Mouse (Mus musculus) embryonic facial prominence, embryonic 13.5 days (tissue): ENCODE data around the gene Gm21981. TPM values are rescaled to one million over a fixed set of nuclear protein-coding genes. Genes with fewer than 3 reads are reported as not detected.

Source experiments
- ATAC-seq: fragments of 200-750 bp; cut with Nextera tagmentation; 2 replicates; pipeline ENCODE4 v1.8.0; 2017; ENCODE audit warnings: low read depth; ENCODE audit not compliant: insufficient number of reproducible peaks, insufficient read depth, low FRiP score, low TSS enrichment
- H3K27ac ChIP-seq: fragments of 300-500 bp; sonication (generic); 2 replicates; pipeline ENCODE4 v1.5.1; 2015; ENCODE audit warnings: moderate library complexity, mild to moderate bottlenecking, inconsistent platforms
- H3K27me3 ChIP-seq: fragments of 300-500 bp; sonication (generic); 2 replicates; pipeline ENCODE4 v1.6.1; 2015; ENCODE audit warnings: mild to moderate bottlenecking, inconsistent platforms
- H3K36me3 ChIP-seq: fragments of 300-500 bp; sonication (generic); 2 replicates; pipeline ENCODE4 v1.6.1; 2015; ENCODE audit warnings: mild to moderate bottlenecking, inconsistent platforms
- H3K4me1 ChIP-seq: fragments of 300-500 bp; sonication (generic); 2 replicates; pipeline ENCODE4 v1.6.1; 2015; ENCODE audit warnings: inconsistent platforms
- H3K4me2 ChIP-seq: fragments of 300-500 bp; sonication (generic); 2 replicates; pipeline ENCODE4 v1.6.1; 2015; ENCODE audit warnings: moderate library complexity, mild to moderate bottlenecking, inconsistent platforms
- H3K4me3 ChIP-seq: fragments of 300-500 bp; sonication (generic); 2 replicates; pipeline ENCODE4 v1.5.1; 2015; ENCODE audit warnings: mild to moderate bottlenecking, inconsistent platforms
- H3K9ac ChIP-seq: fragments of 300-500 bp; sonication (generic); 2 replicates; pipeline ENCODE4 v1.6.1; 2015; ENCODE audit warnings: mild to moderate bottlenecking, inconsistent platforms
- H3K9me3 ChIP-seq: fragments of 300-500 bp; sonication (generic); 2 replicates; pipeline ENCODE4 v1.6.1; 2016; ENCODE audit warnings: inconsistent platforms
- WGBS: fragments of 180-500 bp; shearing (Covaris S2); methylation state at CpG from one replicate; pipeline ENCODE4 v1.1.7; 2015; ENCODE audit warnings: mixed read lengths; 5-methylcytosine and 5-hydroxymethylcytosine counted together
- polyA plus RNA-seq: library from polyadenylated mRNA; unstranded; fragments of >200 nt; fragmentation: Nextera tagmentation; extraction: Ambion mirVana; gene quantifications from 2 replicates; pipeline ENCODE4 v1.2.1, GENCODE M21; 2015

Gm21981 gene
- polyA plus RNA-seq, 1 experiment from 2014 or later, result 0.39 TPM

- ATAC-seq, result no peak
Measured at GRCm38 (mm10) chr17:47682836-47683235, 11.4 kb downstream of the Gm21981 start.

GRCm38 (mm10) chr17:47678702-47679101 is 15.6 kb downstream of the Gm21981 start:
- Histone ChIP-seq H3K4me1 (no peaks in the 10 kb centered on the region; the same call in 1 of the 2 replicates), H3K9ac (no peak overlapping the region), H3K4me2 (no peak overlapping the region), H3K27me3 (no peaks in the 10 kb centered on the region), H3K36me3 (peaks cover 75% of the 10 kb centered on the region), H3K9me3 (no peaks in the 10 kb centered on the region), H3K4me3 (no peak overlapping the region), H3K27ac (no peak overlapping the region)
- no peak for ATAC-seq
- 85% methylated on average over 5 of the region's 5 CpGs for WGBS

More at GRCm38 (mm10) chr17:47682836-47683235, 11.4 kb downstream of the Gm21981 start:
- Histone ChIP-seq H3K4me3 (no peak overlapping the region), H3K36me3 (peaks cover 79% of the 10 kb centered on the region), H3K27ac (no peak overlapping the region), H3K27me3 (no peaks in the 10 kb centered on the region), H3K4me2 (no peak overlapping the region), H3K4me1 (peaks cover 8% of the 10 kb centered on the region), H3K9me3 (no peaks in the 10 kb centered on the region), H3K9ac (no peak overlapping the region)
- 89% methylated on average over 4 of the region's 4 CpGs for WGBS

DNA sequence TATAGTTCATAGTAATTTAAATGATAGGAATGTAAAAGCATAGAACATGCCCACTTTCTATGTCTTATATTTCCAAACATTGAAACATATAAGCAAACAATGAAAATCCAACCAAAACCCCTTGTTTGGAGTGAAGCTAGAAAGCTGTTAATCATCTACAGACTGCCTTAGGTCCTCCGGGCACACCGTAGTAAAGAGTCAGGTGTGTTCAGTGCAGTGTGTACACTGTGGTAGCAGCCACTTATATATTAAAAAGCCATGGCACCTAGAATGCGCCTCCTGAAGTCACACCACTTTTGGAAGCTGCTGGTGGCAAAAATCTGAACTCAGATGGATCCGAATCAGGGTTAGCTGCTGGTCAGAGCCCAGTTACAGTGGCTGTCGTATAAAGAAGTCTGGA is 16.0 kb downstream of the Gm21981 start:
- H3K27ac ChIP-seq, result no peak overlapping the region
- H3K4me1 ChIP-seq, result peaks cover under 1% of the 10 kb centered on the region; the same call in 1 of the 2 replicates
- 87% methylated on average over 5 of the region's 5 CpGs for WGBS
- no peak overlapping the region for H3K4me2 ChIP-seq
- H3K36me3 ChIP-seq, result peaks cover 73% of the 10 kb centered on the region
- ATAC-seq, result no peak
- no peak overlapping the region for H3K9ac ChIP-seq
- H3K4me3 ChIP-seq, result no peak overlapping the region
- no peaks in the 10 kb centered on the region for H3K9me3 ChIP-seq
- H3K27me3 ChIP-seq, result peaks cover under 1% of the 10 kb centered on the region

- H3K36me3 ChIP-seq, result peaks cover 61% of the 10 kb centered on the region
- no peak for ATAC-seq
- 21% methylated on average over 9 of the region's 9 CpGs for WGBS
Measured at GRCm38 (mm10) chr17:47676581-47676980, 17.7 kb downstream of the Gm21981 start.

DNA sequence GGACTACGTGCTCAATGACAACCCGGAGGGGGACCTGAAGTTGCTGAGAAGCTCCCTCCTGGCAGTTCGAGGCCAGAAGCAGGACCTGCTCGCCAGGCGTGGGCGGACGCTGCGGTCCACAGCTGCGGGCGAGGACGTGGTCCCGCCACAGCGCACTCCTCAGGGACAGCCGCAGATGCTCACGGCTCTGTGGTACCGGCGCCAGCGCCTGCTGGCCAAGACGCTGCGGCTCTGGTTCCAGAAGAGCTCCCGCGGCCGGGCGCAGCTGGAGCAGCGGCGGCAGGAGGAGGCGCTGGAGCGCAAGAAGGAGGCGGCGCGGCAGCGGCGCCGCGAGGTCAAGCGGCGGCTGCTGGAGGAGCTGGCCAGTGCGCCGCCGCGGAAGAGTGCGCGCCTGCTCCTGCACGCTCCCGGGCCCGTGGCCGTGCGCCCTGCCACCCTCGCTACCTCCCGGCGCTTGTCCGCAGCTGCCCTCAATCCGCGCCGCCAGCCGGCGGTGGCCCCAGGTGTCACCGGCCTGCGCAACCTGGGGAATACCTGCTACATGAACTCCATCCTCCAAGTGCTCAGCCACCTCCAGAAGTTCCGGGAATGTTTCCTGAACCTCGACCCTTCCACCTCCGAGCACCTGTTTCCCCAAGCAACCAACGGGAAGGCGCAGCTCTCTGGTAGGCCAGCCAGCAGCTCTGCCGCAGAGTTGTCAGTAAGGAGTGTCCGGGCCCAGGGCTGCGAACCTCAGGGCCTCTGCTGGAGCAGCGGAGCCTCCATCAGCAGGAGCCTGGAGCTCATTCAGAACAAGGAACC is 21.7 kb downstream of the Gm21981 start:
- peaks cover 24% of the 10 kb centered on the region for H3K27me3 ChIP-seq
- ATAC-seq, result peak; percentile 49; the same call in 1 of the 2 replicates
- peak overlapping the region; percentile 74 for H3K9ac ChIP-seq
- H3K36me3 ChIP-seq, result peaks cover 23% of the 10 kb centered on the region
- H3K27ac ChIP-seq, result no peak overlapping the region
- H3K9me3 ChIP-seq, result no peaks in the 10 kb centered on the region
- H3K4me1 ChIP-seq, result peaks cover 15% of the 10 kb centered on the region
- WGBS, result 5% methylated on average over 60 of the region's 68 CpGs
- peak overlapping the region; percentile 89 for H3K4me2 ChIP-seq
- peak overlapping the region; percentile 47 for H3K4me3 ChIP-seq

More at GRCm38 (mm10) chr17:47676581-47676980, 17.7 kb downstream of the Gm21981 start:
- Histone ChIP-seq H3K27me3 (peaks cover 14% of the 10 kb centered on the region), H3K4me2 (no peak overlapping the region), H3K27ac (no peak overlapping the region), H3K9me3 (no peaks in the 10 kb centered on the region), H3K4me1 (peaks cover 15% of the 10 kb centered on the region), H3K9ac (no peak overlapping the region; the same call in 1 of the 2 replicates), H3K4me3 (no peak overlapping the region)

GRCm38 (mm10) chr17:47671988-47672310 is 22.3 kb downstream of the Gm21981 start:
- Histone ChIP-seq H3K27ac (no peak overlapping the region), H3K27me3 (peaks cover 24% of the 10 kb centered on the region), H3K9ac (peak overlapping the region; percentile 74), H3K36me3 (peaks cover 20% of the 10 kb centered on the region), H3K9me3 (no peaks in the 10 kb centered on the region), H3K4me1 (peaks cover 15% of the 10 kb centered on the region), H3K4me3 (peak overlapping the region; percentile 47), H3K4me2 (peak overlapping the region; percentile 89)
- ATAC-seq, result no peak
- WGBS, result 11% methylated on average over 14 of the region's 14 CpGs

DNA sequence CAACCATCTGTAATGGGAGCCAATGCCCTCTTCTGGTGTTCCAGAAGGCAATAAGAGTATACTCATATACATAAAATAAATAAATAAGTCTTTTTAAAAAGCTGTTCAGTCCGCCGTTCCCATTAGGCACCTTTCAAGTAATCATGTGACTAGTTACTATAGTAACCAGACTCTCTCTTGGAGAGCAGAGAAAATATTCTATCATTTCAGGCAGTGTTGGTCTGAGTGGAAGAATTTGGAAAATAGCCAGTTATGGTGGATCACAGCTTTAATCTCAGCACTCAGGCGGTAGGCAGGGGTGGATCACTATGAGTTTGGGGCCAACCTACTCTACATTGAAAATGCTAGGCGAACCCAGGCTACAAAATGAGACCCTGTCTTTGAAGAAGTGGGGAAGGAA is 25.1 kb downstream of the Gm21981 start:
- Histone ChIP-seq H3K4me1 (peaks cover 15% of the 10 kb centered on the region), H3K4me3 (no peak overlapping the region)
- 79% methylated on average over 4 of the region's 4 CpGs for WGBS

DNA sequence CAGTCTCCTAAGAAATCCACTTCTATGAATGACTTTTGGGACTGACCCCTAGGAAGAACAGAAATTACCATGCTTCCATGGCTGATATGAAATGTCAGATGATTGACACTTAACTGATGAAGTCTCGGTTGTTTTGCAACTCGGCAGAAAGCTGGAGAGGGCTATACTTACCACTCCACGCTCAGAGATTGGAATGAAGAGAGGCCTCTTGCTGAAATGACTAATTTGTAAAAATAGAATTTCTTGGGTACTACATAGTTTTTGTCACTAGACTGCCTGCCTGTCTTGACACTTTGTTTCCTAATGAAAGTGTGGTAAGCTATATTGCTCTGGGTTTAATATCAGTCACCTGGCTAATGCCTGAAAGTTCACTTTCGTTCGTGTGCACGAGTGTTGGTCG is 29.8 kb downstream of the Gm21981 start:
- no peaks in the 10 kb centered on the region for H3K9me3 ChIP-seq
- no peak overlapping the region for H3K9ac ChIP-seq
- no peak overlapping the region for H3K4me3 ChIP-seq
- H3K27me3 ChIP-seq, result no peaks in the 10 kb centered on the region
- no peaks in the 10 kb centered on the region for H3K4me1 ChIP-seq
- H3K36me3 ChIP-seq, result 0 out of 2 replicates have a peak, but pooled peaks cover 5% of the 10 kb centered on the region
- H3K27ac ChIP-seq, result no peak overlapping the region
- WGBS, result 91% methylated on average over 7 of the region's 7 CpGs
- no peak for ATAC-seq
- no peak overlapping the region for H3K4me2 ChIP-seq

More for the DNA sequence above, 25.1 kb downstream of the Gm21981 start:
- H3K4me2 ChIP-seq, result no peak overlapping the region
- H3K27me3 ChIP-seq, result peaks cover 24% of the 10 kb centered on the region
- H3K9me3 ChIP-seq, result no peaks in the 10 kb centered on the region
- no peak for ATAC-seq
- no peak overlapping the region for H3K9ac ChIP-seq
- 0 out of 2 replicates have a peak, but pooled peaks cover 6% of the 10 kb centered on the region for H3K36me3 ChIP-seq
- H3K27ac ChIP-seq, result no peak overlapping the region

- no peaks in the 10 kb centered on the region for H3K27me3 ChIP-seq
- no peaks in the 10 kb centered on the region for H3K4me1 ChIP-seq
- no peak overlapping the region for H3K4me3 ChIP-seq
- ATAC-seq, result no peak
- no peak overlapping the region for H3K27ac ChIP-seq
- WGBS, result 56% methylated on average over 9 of the region's 9 CpGs
- 0 out of 2 replicates have a peak, but pooled peaks cover 8% of the 10 kb centered on the region for H3K36me3 ChIP-seq
- H3K9ac ChIP-seq, result no peak overlapping the region
- H3K9me3 ChIP-seq, result no peaks in the 10 kb centered on the region
- H3K4me2 ChIP-seq, result no peak overlapping the region
Measured at GRCm38 (mm10) chr17:47663009-47663713, 31.1 kb downstream of the Gm21981 start.

- Histone ChIP-seq H3K9ac (no peak overlapping the region), H3K36me3 (peaks cover 16% of the 10 kb centered on the region; the same call in 1 of the 2 replicates), H3K4me2 (no peak overlapping the region), H3K9me3 (no peaks in the 10 kb centered on the region), H3K27me3 (no peaks in the 10 kb centered on the region), H3K4me3 (no peak overlapping the region), H3K4me1 (no peaks in the 10 kb centered on the region), H3K27ac (no peak overlapping the region)
- no peak for ATAC-seq
- WGBS, result 84% methylated on average over 3 of the region's 3 CpGs
Measured at GRCm38 (mm10) chr17:47658741-47659243, 35.5 kb downstream of the Gm21981 start.

GRCm38 (mm10) chr17:47657901-47658300 is 36.4 kb downstream of the Gm21981 start:
- H3K4me1 ChIP-seq, result no peaks in the 10 kb centered on the region
- no peaks in the 10 kb centered on the region for H3K9me3 ChIP-seq
- no peak overlapping the region for H3K9ac ChIP-seq
- no peak overlapping the region for H3K4me3 ChIP-seq
- H3K4me2 ChIP-seq, result no peak overlapping the region
- peaks cover 20% of the 10 kb centered on the region; the same call in 1 of the 2 replicates for H3K36me3 ChIP-seq
- WGBS, result 82% methylated on average over 4 of the region's 4 CpGs
- ATAC-seq, result no peak
- H3K27ac ChIP-seq, result no peak overlapping the region
- H3K27me3 ChIP-seq, result no peaks in the 10 kb centered on the region
